ENCODE assay signal across 30 mouse cellular contexts in genomic region chr9:120629609-120630008, GRCm38 (mm10). TPM values are rescaled to one million over a fixed set of nuclear protein-coding genes. Genes with fewer than 3 reads are reported as not detected.
DNase-seq lines count a peak whose midpoint lies in the region; ATAC-seq lines count a peak whose summit lies in the region.
"Had no signal": no experiment of that assay in that cellular context is flagged by ENCODE, and none has a peak within 500 bp of the region (broad histone marks: within the 10 kb centered on the region; RNA-seq: fewer than 3 reads in every experiment).

No protein-coding gene starts in this region.

- no peak for ATAC-seq in limb, embryonic 15.5 days (ENCODE audit: insufficient number of reproducible peaks, low FRiP score, low TSS enrichment, low read depth)
- ATAC-seq in midbrain, embryonic 12.5 days (ENCODE audit: low FRiP score, low read depth), result no peak
- ATAC-seq in midbrain, embryonic 15.5 days (replicated peaks), result no peak
- ATAC-seq: CD4-positive, CD25-positive, alpha-beta regulatory T cell, adult 4 months; intestine, embryonic 16.5 days had no signal

- H3K9ac ChIP-seq in limb, embryonic 15.5 days, result no peak overlapping the region
- no peak overlapping the region for H3K9ac ChIP-seq in midbrain, embryonic 12.5 days (replicated peaks)
- H3K9ac ChIP-seq in midbrain, embryonic 15.5 days, result no peak overlapping the region
- H3K9ac ChIP-seq: forebrain, embryonic 12.5 days; hindbrain, embryonic 12.5 days; liver, embryonic 14.5 days; neural tube, embryonic 12.5 days had no signal

- no peaks in the 10 kb centered on the region for H3K36me3 ChIP-seq in limb, embryonic 15.5 days
- H3K36me3 ChIP-seq in limb, embryonic 10.5 days, result no peaks in the 10 kb centered on the region
- H3K36me3 ChIP-seq in midbrain, embryonic 12.5 days, result no peaks in the 10 kb centered on the region
- no peaks in the 10 kb centered on the region for H3K36me3 ChIP-seq in midbrain, embryonic 15.5 days (replicated peaks)
- H3K36me3 ChIP-seq: forebrain, embryonic 12.5 days; heart, embryonic 10.5 days; hindbrain, embryonic 12.5 days; neural tube, embryonic 12.5 days had no signal

- 74% methylated on average over 11 of the region's 11 CpGs for WGBS in limb, embryonic 15.5 days
- 84% methylated on average over 11 of the region's 11 CpGs for WGBS in limb, embryonic 10.5 days
- WGBS in midbrain, embryonic 12.5 days, result 83% methylated on average over 11 of the region's 11 CpGs
- 69% methylated on average over 11 of the region's 11 CpGs for WGBS in midbrain, embryonic 15.5 days

- no peak overlapping the region for H3K4me3 ChIP-seq in limb, embryonic 15.5 days
- no peak overlapping the region for H3K4me3 ChIP-seq in limb, embryonic 10.5 days
- H3K4me3 ChIP-seq in midbrain, embryonic 12.5 days, result no peak overlapping the region
- no peak overlapping the region for H3K4me3 ChIP-seq in midbrain, embryonic 15.5 days
- H3K4me3 ChIP-seq: erythroblast, embryonic 14.5 days; forebrain, embryonic 12.5 days; heart, embryonic 10.5 days; hindbrain, embryonic 12.5 days; myocyte; neural tube, embryonic 12.5 days had no signal

- H3K27ac ChIP-seq in limb, embryonic 15.5 days, result 0 out of 2 replicates have a peak overlapping the region, but pooled peaks have one; percentile 0
- no peak overlapping the region for H3K27ac ChIP-seq in limb, embryonic 10.5 days
- 0 out of 2 replicates have a peak overlapping the region, but pooled peaks have one; percentile 49 for H3K27ac ChIP-seq in midbrain, embryonic 12.5 days (replicated peaks)
- H3K27ac ChIP-seq in midbrain, embryonic 15.5 days, result 0 out of 2 replicates have a peak overlapping the region, but pooled peaks have one; percentile 0
- H3K27ac ChIP-seq: forebrain, embryonic 12.5 days; heart, embryonic 10.5 days; hindbrain, embryonic 12.5 days; kidney, postnatal 0 days; liver, embryonic 14.5 days; neural tube, embryonic 12.5 days had no signal

- no peaks in the 10 kb centered on the region; the same call in 1 of the 2 replicates for H3K9me3 ChIP-seq in limb, embryonic 15.5 days
- H3K9me3 ChIP-seq in limb, embryonic 10.5 days (replicated peaks), result no peaks in the 10 kb centered on the region; the same call in 1 of the 2 replicates
- H3K9me3 ChIP-seq in midbrain, embryonic 12.5 days, result peaks cover 2% of the 10 kb centered on the region; the same call in 1 of the 2 replicates
- no peaks in the 10 kb centered on the region for H3K9me3 ChIP-seq in midbrain, embryonic 15.5 days
- H3K9me3 ChIP-seq: neural tube, embryonic 12.5 days had no signal

- no peaks in the 10 kb centered on the region for H3K27me3 ChIP-seq in limb, embryonic 15.5 days
- H3K27me3 ChIP-seq in limb, embryonic 10.5 days (ENCODE audit: low read depth, poor library complexity, severe bottlenecking), result no peaks in the 10 kb centered on the region
- no peaks in the 10 kb centered on the region for H3K27me3 ChIP-seq in midbrain, embryonic 12.5 days
- H3K27me3 ChIP-seq in midbrain, embryonic 15.5 days (replicated peaks), result no peaks in the 10 kb centered on the region
- H3K27me3 ChIP-seq: forebrain, embryonic 12.5 days; hindbrain, embryonic 12.5 days; neural tube, embryonic 12.5 days had no signal

- H3K4me2 ChIP-seq in limb, embryonic 15.5 days, result no peak overlapping the region
- H3K4me2 ChIP-seq in midbrain, embryonic 12.5 days (replicated peaks), result no peak overlapping the region
- no peak overlapping the region for H3K4me2 ChIP-seq in midbrain, embryonic 15.5 days
- H3K4me2 ChIP-seq: forebrain, embryonic 12.5 days; hindbrain, embryonic 12.5 days; neural tube, embryonic 12.5 days had no signal

- peaks cover 6% of the 10 kb centered on the region; the same call in 1 of the 2 replicates for H3K4me1 ChIP-seq in limb, embryonic 15.5 days
- peaks cover 4% of the 10 kb centered on the region; the same call in 1 of the 2 replicates for H3K4me1 ChIP-seq in limb, embryonic 10.5 days
- peaks cover 14% of the 10 kb centered on the region for H3K4me1 ChIP-seq in midbrain, embryonic 12.5 days
- H3K4me1 ChIP-seq in midbrain, embryonic 15.5 days, result peaks cover 6% of the 10 kb centered on the region; the same call in 1 of the 2 replicates

- DNase-seq in heart, adult 11 months, result peak; percentile 77
- no peak for DNase-seq in heart, adult 8-10 months (ENCODE audit: low spot score)
- no peak for DNase-seq in limb, embryonic 10.5 days (ENCODE audit: low spot score)
- DNase-seq in lung, postnatal 4 days, result no peak
- DNase-seq: adrenal gland, postnatal 36 days; cerebellum, adult 18-20 months; kidney, adult 8-10 months; kidney, postnatal 4 days; layer of hippocampus, postnatal 36 days; left cerebral cortex, postnatal 4 days; liver; lung, adult 2 months; lung, postnatal 10 days; right cerebral cortex, adult 18-20 months; spleen, adult 18-20 months; thymus, adult 2 months; thymus, postnatal 36 days had no signal

RNA-seq across cellular contexts. Expression of gene Rpl14, which starts 58.4 kb away (rescaled TPM):
- 100 to 1,000 TPM; 266 to 316 (median 288) TPM for total RNA-seq in heart, adult 8-10 months (2022)
- polyA plus RNA-seq in limb, embryonic 15.5 days (2015; fragmentation: Nextera tagmentation; extraction: Ambion mirVana), result 706 and 819 TPM in 2 replicates
- 757 and 864 TPM in 2 replicates for polyA plus RNA-seq in limb, embryonic 10.5 days (2016; fragmentation: Nextera tagmentation; extraction: Ambion mirVana)
- polyA plus RNA-seq in midbrain, embryonic 12.5 days (2016; fragmentation: Nextera tagmentation; extraction: Ambion mirVana), result 583 and 600 TPM in 2 replicates
- 370 and 375 TPM in 2 replicates for polyA plus RNA-seq in midbrain, embryonic 15.5 days (2015; fragmentation: Nextera tagmentation; extraction: Ambion mirVana)
